Mouse (Mus musculus) liver, postnatal 0 days (tissue): ENCODE data around the gene Kirrel. TPM values are rescaled to one million over a fixed set of nuclear protein-coding genes. Genes with fewer than 3 reads are reported as not detected.
A peak's percentile ranks its signal among the peaks of the same experiment; 100 is the strongest.

Experiments used
- ATAC-seq: fragments of 200-750 bp; cut with Nextera tagmentation; 2 replicates; pipeline ENCODE4 v1.8.0; 2017; ENCODE audit warnings: mild to moderate bottlenecking, moderate library complexity
- DNase-seq: peaks from one replicate; pipeline ENCODE4 v3.0.0-alpha.2; 2016
- H3K27ac ChIP-seq: fragments of 300-500 bp; sonication (generic); 2 replicates; pipeline ENCODE4 v1.5.1; 2014; ENCODE audit warnings: antibody characterized with exemption, moderate library complexity, mild to moderate bottlenecking, low read depth
- H3K27me3 ChIP-seq: fragments of 300-500 bp; sonication (generic); 2 replicates; pipeline ENCODE4 v1.6.1; 2014; ENCODE audit warnings: low read length, control low read depth, mixed read lengths; ENCODE audit not compliant: insufficient read depth
- H3K36me3 ChIP-seq: fragments of 300-500 bp; sonication (generic); replicated peaks from 2 replicates; pipeline ENCODE4 v1.6.1; 2014; ENCODE audit warnings: mild to moderate bottlenecking, control low read depth, low read length, moderate library complexity, mixed read lengths; ENCODE audit not compliant: insufficient read depth
- H3K4me1 ChIP-seq: fragments of 300-500 bp; sonication (generic); 2 replicates; pipeline ENCODE4 v1.6.1; 2014; ENCODE audit warnings: antibody characterized with exemption, mild to moderate bottlenecking, control low read depth; ENCODE audit not compliant: insufficient read depth
- H3K4me2 ChIP-seq: fragments of 300-500 bp; sonication (generic); 2 replicates; pipeline ENCODE4 v1.6.1; 2014; ENCODE audit warnings: low read depth, mild to moderate bottlenecking, low read length, moderate library complexity, mixed read lengths
- H3K4me3 ChIP-seq: fragments of 300-500 bp; sonication (generic); 2 replicates; pipeline ENCODE4 v1.5.1; 2014; ENCODE audit warnings: low read depth, low read length
- H3K9ac ChIP-seq: fragments of 300-500 bp; sonication (generic); replicated peaks from 2 replicates; pipeline ENCODE4 v1.6.1; 2014; ENCODE audit warnings: mild to moderate bottlenecking, moderate library complexity
- H3K9me3 ChIP-seq: fragments of 300-500 bp; sonication (generic); 2 replicates; pipeline ENCODE4 v1.6.1; 2016; ENCODE audit warnings: mild to moderate bottlenecking, control low read depth, low read length, mixed read lengths
- CTCF ChIP-seq: sonication (generic); IDR thresholded peaks from 2 replicates; pipeline ENCODE4 v1.5.1; 2016; ENCODE audit warnings: antibody characterized with exemption, low read depth
- EP300 ChIP-seq: IDR thresholded peaks from 2 replicates; pipeline ENCODE4 v1.6.1; 2016; ENCODE audit warnings: antibody characterized with exemption, low read depth, mild to moderate bottlenecking
- WGBS: fragments of 180-500 bp; shearing (Covaris S2); extraction: QIAGEN DNeasy Blood & Tissue Kit; methylation state at CpG from one replicate; pipeline ENCODE4 v1.1.7; 2014; ENCODE audit not compliant: insufficient replicate concordance; 5-methylcytosine and 5-hydroxymethylcytosine counted together
- polyA plus RNA-seq: library from polyadenylated mRNA; unstranded; fragments of >200 nt; fragmentation: Nextera tagmentation; extraction: Ambion mirVana; gene quantifications from 2 replicates; pipeline ENCODE4 v1.2.1, GENCODE M21; 2015

The Kirrel gene
- 0.67 and 0.73 TPM in 2 replicates for polyA plus RNA-seq

GRCm38 (mm10) chr3:87174096-87174768, at the start of gene Kirrel:
Gene Kirrel (minus strand): TSS chr3:87174747.
- H3K4me3 ChIP-seq: peak within 1 kb of the TSS; percentile 53
- DNase-seq (peak; percentile 51), ATAC-seq (peak; percentile 47; the same call in 1 of the 2 replicates)
- peak within 1 kb of the TSS; percentile 51; the same call in 1 of the 2 replicates for H3K9ac ChIP-seq
- no peaks in the 10 kb centered on the region for H3K36me3 ChIP-seq
- TF ChIP-seq EP300 (no peak), CTCF (no peak)
- H3K27ac ChIP-seq: no peak within 1 kb of the TSS
- H3K4me2 ChIP-seq: peak within 1 kb of the TSS; percentile 72
- H3K4me1 ChIP-seq: peaks cover 5% of the 10 kb centered on the region
- 1% methylated on average over 44 of the region's 45 CpGs for WGBS
- H3K27me3 ChIP-seq: peaks cover 45% of the 10 kb centered on the region
- H3K9me3 ChIP-seq: no peaks in the 10 kb centered on the region

- DNase-seq (no peak), ATAC-seq (no peak)
- H3K4me1 ChIP-seq: no peaks in the 10 kb centered on the region
- H3K4me3 ChIP-seq: no peak overlapping the region
- H3K27me3 ChIP-seq: no peaks in the 10 kb centered on the region
- no peaks in the 10 kb centered on the region for H3K9me3 ChIP-seq
- H3K4me2 ChIP-seq: no peak overlapping the region
- WGBS: 35% methylated on average over 4 of the region's 4 CpGs
- H3K36me3 ChIP-seq: no peaks in the 10 kb centered on the region
- TF ChIP-seq EP300: no peak
- no peak for TF ChIP-seq CTCF
- no peak overlapping the region for H3K27ac ChIP-seq
- no peak overlapping the region for H3K9ac ChIP-seq
These were observed 49.1 kb upstream of the Kirrel start for GRCm38 (mm10) chr3:87223636-87224035.

- no peaks in the 10 kb centered on the region for H3K36me3 ChIP-seq
- no peak overlapping the region for H3K9ac ChIP-seq
- H3K27ac ChIP-seq: no peak overlapping the region
- WGBS: 78% methylated on average over 5 of the region's 5 CpGs
- H3K4me3 ChIP-seq: no peak overlapping the region
- DNase-seq (no peak), ATAC-seq (no peak)
- no peaks in the 10 kb centered on the region for H3K9me3 ChIP-seq
- TF ChIP-seq CTCF (no peak), EP300 (no peak)
- H3K4me1 ChIP-seq: no peaks in the 10 kb centered on the region
- no peaks in the 10 kb centered on the region for H3K27me3 ChIP-seq
- no peak overlapping the region for H3K4me2 ChIP-seq
These were observed 47.8 kb upstream of the Kirrel start for GRCm38 (mm10) chr3:87222346-87222745.

GRCm38 (mm10) chr3:87215176-87215575, 40.6 kb upstream of the Kirrel start:
- WGBS: 34% methylated on average over 11 of the region's 11 CpGs
- no peak overlapping the region for H3K4me3 ChIP-seq
- H3K9ac ChIP-seq: no peak overlapping the region
- H3K27me3 ChIP-seq: no peaks in the 10 kb centered on the region
- H3K27ac ChIP-seq: no peak overlapping the region
- no peaks in the 10 kb centered on the region for H3K4me1 ChIP-seq
- DNase-seq (peak; percentile 9), ATAC-seq (no peak)
- no peak overlapping the region for H3K4me2 ChIP-seq
- H3K9me3 ChIP-seq: no peaks in the 10 kb centered on the region
- TF ChIP-seq CTCF: no peak
- no peak for TF ChIP-seq EP300
- no peaks in the 10 kb centered on the region for H3K36me3 ChIP-seq

- DNase-seq (peak; percentile 8), ATAC-seq (no peak)
- H3K4me2 ChIP-seq: no peak overlapping the region
- H3K27me3 ChIP-seq: no peaks in the 10 kb centered on the region
- no peak overlapping the region for H3K4me3 ChIP-seq
- no peaks in the 10 kb centered on the region for H3K4me1 ChIP-seq
- H3K36me3 ChIP-seq: no peaks in the 10 kb centered on the region
- no peak overlapping the region for H3K27ac ChIP-seq
- WGBS: 83% methylated on average over 19 of the region's 19 CpGs
- no peak overlapping the region for H3K9ac ChIP-seq
- no peak for TF ChIP-seq EP300
- TF ChIP-seq CTCF: no peak
- no peaks in the 10 kb centered on the region for H3K9me3 ChIP-seq
These were observed 39.8 kb upstream of the Kirrel start for GRCm38 (mm10) chr3:87214221-87214864.

- DNase-seq (peak; percentile 3), ATAC-seq (no peak)
- TF ChIP-seq EP300 (no peak), CTCF (no peak)
- no peaks in the 10 kb centered on the region for H3K9me3 ChIP-seq
- H3K9ac ChIP-seq: no peak overlapping the region
- H3K4me1 ChIP-seq: no peaks in the 10 kb centered on the region
- 82% methylated on average over 5 of the region's 5 CpGs for whole genome bisulfite sequencing
- H3K27me3 ChIP-seq: no peaks in the 10 kb centered on the region
- no peak overlapping the region for H3K4me2 ChIP-seq
- H3K27ac ChIP-seq: no peak overlapping the region
- H3K36me3 ChIP-seq: no peaks in the 10 kb centered on the region
- H3K4me3 ChIP-seq: no peak overlapping the region
These were observed 32.0 kb upstream of the Kirrel start for GRCm38 (mm10) chr3:87206336-87207075.
